11 mouse cellular contexts compared by ENCODE assay signal in genomic region chr5:121146275-121146674, GRCm38 (mm10). TPM values are rescaled to one million over a fixed set of nuclear protein-coding genes. Genes with fewer than 3 reads are reported as not detected.
DNase-seq lines count a peak whose midpoint lies in the region; ATAC-seq and TF ChIP-seq lines count a peak whose summit lies in the region.
"Had no signal": no experiment of that assay in that cellular context is flagged by ENCODE, and none has a peak within 500 bp of the region (broad histone marks: within the 10 kb centered on the region; RNA-seq: fewer than 3 reads in every experiment).

No protein-coding gene starts in this region.

- no peak for TF ChIP-seq CTCF in lung, postnatal 0 days (IDR thresholded peaks at IDR 0.05)

- H3K27me3 ChIP-seq in hindbrain, embryonic 13.5 days: no peaks in the 10 kb centered on the region
- no peaks in the 10 kb centered on the region for H3K27me3 ChIP-seq in hindbrain, embryonic 10.5 days (ENCODE audit: insufficient read depth, poor library complexity, severe bottlenecking)
- H3K27me3 ChIP-seq in lung, postnatal 0 days (replicated peaks; ENCODE audit: insufficient read depth, low read length): no peaks in the 10 kb centered on the region
- H3K27me3 ChIP-seq: embryonic facial prominence, embryonic 13.5 days had no signal

- H3K9ac ChIP-seq in hindbrain, embryonic 13.5 days: 0 out of 2 replicates have a peak overlapping the region, but pooled peaks have one; percentile 29
- H3K9ac ChIP-seq in lung, postnatal 0 days (replicated peaks; ENCODE audit: low read depth): no peak overlapping the region
- H3K9ac ChIP-seq: embryonic facial prominence, embryonic 13.5 days had no signal

- DNase-seq in hindbrain, embryonic 10.5 days (ENCODE audit: low spot score): no peak
- peak; percentile 76 for DNase-seq in cerebellum, adult 9-10 months
- DNase-seq in gastrocnemius, postnatal 14 days: peak; percentile 49
- peak; percentile 73 for DNase-seq in kidney, postnatal 10 days
- DNase-seq in adrenal gland, postnatal 4 days (ENCODE audit: low spot score in 2 of 2): no peak
- DNase-seq in lung, postnatal 0 days (ENCODE audit: low spot score): no peak
- DNase-seq in right cerebral cortex, adult 2 months (ENCODE audit: low spot score in 2 of 2): no peak

- no peak for TF ChIP-seq EP300 in lung, postnatal 0 days (IDR thresholded peaks at IDR 0.05)

- peaks cover 85% of the 10 kb centered on the region for H3K36me3 ChIP-seq in hindbrain, embryonic 13.5 days
- peaks cover 100% of the 10 kb centered on the region for H3K36me3 ChIP-seq in hindbrain, embryonic 10.5 days
- H3K36me3 ChIP-seq in lung, postnatal 0 days (ENCODE audit: insufficient read depth, low read length): peaks cover 36% of the 10 kb centered on the region

- H3K4me3 ChIP-seq in hindbrain, embryonic 13.5 days: no peak overlapping the region
- no peak overlapping the region for H3K4me3 ChIP-seq in hindbrain, embryonic 10.5 days
- H3K4me3 ChIP-seq in lung, postnatal 0 days (ENCODE audit: low read depth, low read length): no peak overlapping the region
- H3K4me3 ChIP-seq: embryonic facial prominence, embryonic 13.5 days had no signal

- peak overlapping the region; percentile 53 for H3K27ac ChIP-seq in hindbrain, embryonic 13.5 days
- H3K27ac ChIP-seq in hindbrain, embryonic 10.5 days: no peak overlapping the region; the same call in 1 of the 2 replicates
- no peak overlapping the region for H3K27ac ChIP-seq in lung, postnatal 0 days (ENCODE audit: low read length)
- H3K27ac ChIP-seq: embryonic facial prominence, embryonic 13.5 days; macrophage had no signal

- no peaks in the 10 kb centered on the region for H3K9me3 ChIP-seq in hindbrain, embryonic 13.5 days
- H3K9me3 ChIP-seq in hindbrain, embryonic 10.5 days: no peaks in the 10 kb centered on the region
- H3K9me3 ChIP-seq in lung, postnatal 0 days (ENCODE audit: low read length): no peaks in the 10 kb centered on the region
- H3K9me3 ChIP-seq: embryonic facial prominence, embryonic 13.5 days had no signal

- peaks cover 43% of the 10 kb centered on the region for H3K4me1 ChIP-seq in hindbrain, embryonic 13.5 days (replicated peaks)
- no peaks in the 10 kb centered on the region for H3K4me1 ChIP-seq in hindbrain, embryonic 10.5 days (replicated peaks)
- H3K4me1 ChIP-seq in lung, postnatal 0 days (ENCODE audit: insufficient read depth, low read depth, low read length): no peaks in the 10 kb centered on the region
- H3K4me1 ChIP-seq: embryonic facial prominence, embryonic 13.5 days had no signal

- WGBS in hindbrain, embryonic 13.5 days: 88% methylated on average over 5 of the region's 5 CpGs
- 88% methylated on average over 5 of the region's 5 CpGs for WGBS in hindbrain, embryonic 10.5 days
- 89% methylated on average over 5 of the region's 5 CpGs for WGBS in lung, postnatal 0 days

- ATAC-seq in hindbrain, embryonic 13.5 days (ENCODE audit: low FRiP score): no peak
- no peak for ATAC-seq in lung, postnatal 0 days
- ATAC-seq: intestine, embryonic 16.5 days had no signal

- H3K4me2 ChIP-seq in hindbrain, embryonic 13.5 days: no peak overlapping the region
- H3K4me2 ChIP-seq in lung, postnatal 0 days (replicated peaks; ENCODE audit: low read depth, low read length): no peak overlapping the region
- H3K4me2 ChIP-seq: embryonic facial prominence, embryonic 13.5 days had no signal

- intact Hi-C loops in gastrocnemius, postnatal 14 days (cut with DNase I; ENCODE audit: low total_unique reads): no loop called here

RNA-seq across cellular contexts. Expression of gene Ptpn11, which starts 44.9 kb away (rescaled TPM):
- polyA plus RNA-seq in hindbrain, embryonic 13.5 days (2015; fragmentation: Nextera tagmentation; extraction: Ambion mirVana): 23.1 and 23.6 TPM in 2 replicates
- 20.4 and 23.1 TPM in 2 replicates for polyA plus RNA-seq in hindbrain, embryonic 10.5 days (2016; fragmentation: Nextera tagmentation; extraction: Ambion mirVana)
- 10 to 100 TPM; 62.2 to 62.4 TPM for total RNA-seq in gastrocnemius, postnatal 14 days (2021)
- total RNA-seq in adrenal gland, postnatal 4 days (2021): 10 to 100 TPM; 87.4 TPM
- polyA plus RNA-seq in lung, postnatal 0 days (2015; fragmentation: Nextera tagmentation; extraction: Ambion mirVana): 19.7 and 20.0 TPM in 2 replicates

RNA-seq across cellular contexts. Expression of gene Rpl6, which starts 58.0 kb away (rescaled TPM):
- 427 and 429 TPM in 2 replicates for polyA plus RNA-seq in hindbrain, embryonic 13.5 days (2015; fragmentation: Nextera tagmentation; extraction: Ambion mirVana)
- polyA plus RNA-seq in hindbrain, embryonic 10.5 days (2016; fragmentation: Nextera tagmentation; extraction: Ambion mirVana): 553 and 627 TPM in 2 replicates
- total RNA-seq in gastrocnemius, postnatal 14 days (2021): 100 to 1,000 TPM; 596 to 649 TPM
- 1,000 to 10,000 TPM; 1,172 to 1,181 TPM for total RNA-seq in adrenal gland, postnatal 4 days (2021)
- polyA plus RNA-seq in lung, postnatal 0 days (2015; fragmentation: Nextera tagmentation; extraction: Ambion mirVana): 373 and 397 TPM in 2 replicates

Comparison
In these comparisons a context has a peak if more than half of its experiments do, and no peak if none do; other contexts are left out.
1. DNase-seq: peak in cerebellum, adult 9-10 months (single experiment), gastrocnemius, postnatal 14 days (single experiment) and kidney, postnatal 10 days (single experiment); none in hindbrain, embryonic 10.5 days (single experiment), adrenal gland, postnatal 4 days (0 of 2), lung, postnatal 0 days (single experiment) and right cerebral cortex, adult 2 months (0 of 2).